Mouse (Mus musculus): Measurements from ENCODE around the gene Tesmin. TPM values are rescaled to one million over a fixed set of nuclear protein-coding genes. Genes with fewer than 3 reads are reported as not detected.

The Tesmin gene
- 1 to 10 TPM; 1.2 to 1.4 TPM for total RNA-seq (2021)
- long read RNA-seq, experiment 1, partial matches to known transcripts, result 1 of 3 reads
- long read RNA-seq, experiment 1, other reads (novel, unspliced or antisense), result 0 of 3 reads
- long read RNA-seq, experiment 2, partial matches to known transcripts, result 0 of 3 reads
- long read RNA-seq, experiment 2, other reads (novel, unspliced or antisense), result 0 of 3 reads

- peak; percentile 94 for DNase-seq
Measured at GRCm38 (mm10) chr19:3388629-3389057, at the start of gene Tesmin. TSS of gene Tesmin (plus strand) at chr19:3388857.

- DNase-seq, result no peak
Measured at GRCm38 (mm10) chr19:3339187-3339586, 49.5 kb upstream of the Tesmin start.

GRCm38 (mm10) chr19:3341021-3341420, 47.6 kb upstream of the Tesmin start:
- no peak for DNase-seq

- DNase-seq, result no peak
Measured at GRCm38 (mm10) chr19:3343929-3344328, 44.7 kb upstream of the Tesmin start.

- no peak for DNase-seq
Measured at GRCm38 (mm10) chr19:3344636-3345544, 43.8 kb upstream of the Tesmin start.

GRCm38 (mm10) chr19:3347784-3348183, 40.9 kb upstream of the Tesmin start:
- DNase-seq, result no peak

- peak; percentile 84 for DNase-seq
Measured at GRCm38 (mm10) chr19:3353415-3354111, 35.1 kb upstream of the Tesmin start.

- peak; percentile 57 for DNase-seq
Measured at GRCm38 (mm10) chr19:3355096-3355495, 33.6 kb upstream of the Tesmin start.

GRCm38 (mm10) chr19:3356516-3356915, 32.1 kb upstream of the Tesmin start:
- DNase-seq, result no peak

GRCm38 (mm10) chr19:3357620-3358019, 31.0 kb upstream of the Tesmin start:
- no peak for DNase-seq

- DNase-seq, result no peak
Measured at GRCm38 (mm10) chr19:3359841-3360588, 28.6 kb upstream of the Tesmin start.

- peak; percentile 32 for DNase-seq
Measured at GRCm38 (mm10) chr19:3363510-3363909, 25.1 kb upstream of the Tesmin start.

- DNase-seq, result no peak
Measured at GRCm38 (mm10) chr19:3365089-3365488, 23.6 kb upstream of the Tesmin start.

GRCm38 (mm10) chr19:3368276-3368675, 20.4 kb upstream of the Tesmin start:
- DNase-seq, result no peak

- DNase-seq, result peak; percentile 17
Measured at GRCm38 (mm10) chr19:3373380-3373779, 15.3 kb upstream of the Tesmin start.

- DNase-seq, result peak; percentile 25
Measured at GRCm38 (mm10) chr19:3374028-3374427, 14.6 kb upstream of the Tesmin start.

- DNase-seq, result no peak
Measured at GRCm38 (mm10) chr19:3375945-3376495, 12.6 kb upstream of the Tesmin start.

GRCm38 (mm10) chr19:3376966-3377715, 11.5 kb upstream of the Tesmin start:
- DNase-seq, result peak; percentile 65

- DNase-seq, result no peak
Measured at GRCm38 (mm10) chr19:3378614-3379013, 10.0 kb upstream of the Tesmin start.

- DNase-seq, result peak; percentile 23
Measured at GRCm38 (mm10) chr19:3388061-3388460, 596 bp upstream of the Tesmin start.

GRCm38 (mm10) chr19:3389089-3389488, 432 bp downstream of the Tesmin start:
- DNase-seq, result peak; percentile 96

Data from adrenal gland, postnatal 10 days (tissue).